ENCODE assay signal across 27 mouse cellular contexts in the genomic region with DNA sequence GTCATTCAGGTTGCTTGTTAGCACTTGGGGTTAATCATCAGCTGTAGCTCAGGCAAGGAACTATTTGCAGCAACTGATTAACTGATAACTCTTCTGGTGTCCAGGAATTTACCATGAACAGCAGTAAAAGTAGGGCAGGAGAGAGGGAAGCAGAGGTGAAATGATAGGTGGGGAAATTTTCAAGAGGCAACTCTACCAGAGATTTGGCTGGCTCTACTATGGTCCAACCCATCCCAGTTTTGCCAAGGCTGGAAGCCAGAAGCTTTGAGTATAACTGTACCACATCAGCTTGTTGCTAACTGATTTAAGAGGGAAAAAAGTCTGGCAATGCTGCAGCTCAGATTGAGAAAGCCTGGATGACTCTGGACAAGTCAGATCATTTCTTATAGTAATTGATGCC.
DNase-seq lines count a peak whose midpoint lies in the region; TF ChIP-seq lines count a peak whose summit lies in the region.
"Had no signal": no experiment of that assay in that cellular context is flagged by ENCODE, and none has a peak within 500 bp of the region (broad histone marks: within the 10 kb centered on the region; RNA-seq: fewer than 3 reads in every experiment).

No protein-coding gene starts in this region.

- intact Hi-C loops in left cerebral cortex, postnatal 4 days (cut with DNase I), result no loop called here

- H3K4me3 ChIP-seq in kidney, adult 2 months (ENCODE audit: insufficient read depth, low read depth, low read length), result no peak overlapping the region
- H3K4me3 ChIP-seq: embryonic facial prominence, embryonic 10.5 days; embryonic facial prominence, embryonic 13.5 days; erythroblast, embryonic 14.5 days; forebrain, embryonic 12.5 days; forebrain, embryonic 15.5 days; heart, adult 2 months; heart, embryonic 10.5 days; heart, embryonic 13.5 days had no signal

- TF ChIP-seq CTCF in kidney, adult 2 months (conservative IDR thresholded peaks at IDR 0.05; ENCODE audit: insufficient read depth, insufficient read length, low read depth, low read length), result no peak

- H3K27ac ChIP-seq in kidney, adult 2 months (ENCODE audit: insufficient read depth, low read depth, low read length), result no peak overlapping the region
- H3K27ac ChIP-seq: embryonic facial prominence, embryonic 10.5 days; embryonic facial prominence, embryonic 13.5 days; forebrain, embryonic 12.5 days; forebrain, embryonic 15.5 days; heart, adult 2 months; heart, embryonic 10.5 days; heart, embryonic 13.5 days; hindbrain, embryonic 14.5 days had no signal

- DNase-seq in kidney, adult 2 months, result peak; percentile 65
- DNase-seq in kidney, postnatal 10 days, result no peak
- DNase-seq in NIH3T3 (ENCODE audit: low read depth), result peak; percentile 1
- DNase-seq in kidney, adult 9 months, result peak; percentile 61
- DNase-seq in kidney, postnatal 36 days, result peak; percentile 15 to 41
- no peak for DNase-seq in urinary bladder, postnatal 14 days (ENCODE audit: low spot score)
- no peak for DNase-seq in left cerebral cortex, postnatal 4 days
- DNase-seq: adrenal gland, adult 8-10 months; adrenal gland, postnatal 25 days; cerebellum, adult 11-12 months; cerebellum, adult 8-10 months; cerebellum, postnatal 10 days; cerebellum, postnatal 36 days; embryo, embryonic 11 days; gastrocnemius, postnatal 10 days; gastrocnemius, postnatal 36 days; heart, adult 2 months; heart, postnatal 14 days; heart, postnatal 4 days had no signal

- H3K27me3 ChIP-seq in kidney, adult 2 months (replicated peaks; ENCODE audit: control insufficient read depth, insufficient read depth, low read length), result no peaks in the 10 kb centered on the region
- H3K27me3 ChIP-seq: forebrain, embryonic 12.5 days; forebrain, embryonic 15.5 days; heart, embryonic 13.5 days had no signal

- H3K36me3 ChIP-seq in kidney, adult 2 months (ENCODE audit: control insufficient read depth, insufficient read depth, low read length), result no peaks in the 10 kb centered on the region
- H3K36me3 ChIP-seq: embryonic facial prominence, embryonic 10.5 days; embryonic facial prominence, embryonic 13.5 days; forebrain, embryonic 12.5 days; forebrain, embryonic 15.5 days; heart, embryonic 10.5 days; heart, embryonic 13.5 days had no signal

- TF ChIP-seq POLR2A in kidney, adult 2 months (IDR thresholded peaks at IDR 0.05; ENCODE audit: low read depth, low read length), result no peak

- H3K4me1 ChIP-seq in kidney, adult 2 months (ENCODE audit: control insufficient read depth, insufficient read depth, low read length), result no peaks in the 10 kb centered on the region
- H3K4me1 ChIP-seq: embryonic facial prominence, embryonic 10.5 days; embryonic facial prominence, embryonic 13.5 days; forebrain, embryonic 12.5 days; forebrain, embryonic 15.5 days; heart, embryonic 10.5 days; heart, embryonic 13.5 days had no signal

Comparison
In these comparisons a context has a peak if more than half of its experiments do, and no peak if none do; other contexts are left out.
1. DNase-seq: peak in kidney, adult 2 months (single experiment), NIH3T3 (single experiment), kidney, adult 9 months (single experiment) and kidney, postnatal 36 days (2 of 2); none in kidney, postnatal 10 days (single experiment), urinary bladder, postnatal 14 days (single experiment) and left cerebral cortex, postnatal 4 days (single experiment).